Mouse (Mus musculus): ENCODE data around the gene Pnldc1. TPM values are rescaled to one million over a fixed set of nuclear protein-coding genes. Genes with fewer than 3 reads are reported as not detected.

Pnldc1 gene
- total and polyA plus RNA-seq, 2 experiments from 2014 or later = 0.90 to 1.2 TPM

DNA sequence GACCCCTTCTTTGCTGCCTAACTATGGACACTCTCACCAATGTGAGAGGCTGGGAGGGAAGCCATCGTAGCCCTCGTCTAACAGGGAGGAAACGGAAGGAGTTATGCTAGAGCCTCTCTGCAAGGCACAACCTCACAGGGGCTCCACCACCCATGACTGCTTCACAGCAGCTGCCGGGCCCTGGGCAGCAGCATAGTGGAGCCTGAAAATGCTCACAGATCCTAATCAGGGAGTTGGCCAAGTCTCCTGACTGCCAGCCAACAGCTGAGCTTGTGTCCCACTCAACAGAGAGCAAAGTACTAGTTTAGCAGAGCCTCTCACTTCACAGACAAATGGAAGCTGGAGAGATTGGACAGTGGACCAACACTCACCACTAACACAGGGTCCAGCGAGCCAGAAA lies 63.6 kb downstream of the Pnldc1 start:
- H3K27ac ChIP-seq (ENCODE audit: low read depth, low read length) = no peak overlapping the region
- WGBS = 73% methylated on average over 5 of the region's 5 CpGs
- H3K27me3 ChIP-seq (ENCODE audit: insufficient read depth, low read length) = no peaks in the 10 kb centered on the region; the same call in 1 of the 2 replicates
- H3K4me1 ChIP-seq (ENCODE audit: insufficient read depth) = no peaks in the 10 kb centered on the region
- ATAC-seq = no peak
- no peaks in the 10 kb centered on the region for H3K36me3 ChIP-seq (ENCODE audit: insufficient read depth)
- H3K9ac ChIP-seq = no peak overlapping the region
- TF ChIP-seq CTCF (IDR thresholded peaks at IDR 0.05; ENCODE audit: low read depth) = no peak
- no peak overlapping the region for H3K4me3 ChIP-seq (ENCODE audit: low read depth, low read length)
- DNase-seq = peak; percentile 39
- no peak overlapping the region for H3K4me2 ChIP-seq (ENCODE audit: low read depth)
- H3K9me3 ChIP-seq (ENCODE audit: low read length) = no peaks in the 10 kb centered on the region

DNA sequence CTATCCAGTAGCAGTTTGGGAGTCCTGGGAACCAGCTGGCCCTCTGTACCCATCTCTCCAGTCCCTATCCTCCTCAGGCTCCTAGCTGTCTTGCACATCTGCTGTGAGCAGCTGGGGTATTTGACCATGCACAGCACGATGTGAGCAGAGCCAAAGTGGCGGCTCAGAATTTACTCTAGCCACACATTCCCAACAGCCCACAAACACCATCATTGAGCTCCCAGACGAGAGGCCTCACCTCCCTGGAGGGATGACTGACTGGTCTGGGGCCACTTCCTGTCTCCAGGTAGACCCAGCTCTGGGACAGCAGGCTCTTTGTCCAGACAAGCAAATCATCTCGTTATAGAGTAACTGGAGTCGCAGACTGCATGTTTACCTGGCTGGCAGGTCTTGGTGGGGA lies 64.2 kb downstream of the Pnldc1 start:
- no peak for TF ChIP-seq CTCF (IDR thresholded peaks at IDR 0.05; ENCODE audit: low read depth)
- no peaks in the 10 kb centered on the region; the same call in 1 of the 2 replicates for H3K27me3 ChIP-seq (ENCODE audit: insufficient read depth, low read length)
- WGBS = 53% methylated on average over 5 of the region's 5 CpGs
- H3K9me3 ChIP-seq (ENCODE audit: low read length) = no peaks in the 10 kb centered on the region
- no peak overlapping the region for H3K9ac ChIP-seq
- no peak overlapping the region for H3K4me3 ChIP-seq (ENCODE audit: low read depth, low read length)
- DNase-seq (no peak), ATAC-seq (no peak)
- H3K4me1 ChIP-seq (ENCODE audit: insufficient read depth) = no peaks in the 10 kb centered on the region
- H3K27ac ChIP-seq (ENCODE audit: low read depth, low read length) = no peak overlapping the region
- no peak overlapping the region for H3K4me2 ChIP-seq (ENCODE audit: low read depth)
- no peaks in the 10 kb centered on the region for H3K36me3 ChIP-seq (ENCODE audit: insufficient read depth)

DNA sequence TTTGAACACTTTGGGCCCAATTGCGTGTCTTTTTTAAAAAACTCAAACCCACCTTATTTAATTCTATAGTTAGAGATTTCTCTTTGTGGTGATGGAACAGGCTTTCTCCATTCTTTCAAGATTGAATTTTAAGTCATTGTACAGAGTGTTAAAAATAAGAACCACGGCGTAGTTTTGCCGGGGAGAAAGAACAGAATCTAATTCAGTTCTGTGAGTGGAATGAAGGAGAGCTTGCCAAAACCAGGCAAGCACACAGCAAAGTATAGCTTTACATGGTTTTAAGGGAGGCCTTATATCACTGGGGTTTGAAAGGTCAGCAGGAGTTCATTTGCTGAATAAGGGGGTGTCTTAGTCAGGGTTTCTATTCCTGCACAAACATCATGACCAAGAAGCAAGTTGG lies 65.5 kb downstream of the Pnldc1 start:
- Histone ChIP-seq H3K9me3 (ENCODE audit: low read length) (no peaks in the 10 kb centered on the region), H3K27me3 (ENCODE audit: insufficient read depth, low read length) (no peaks in the 10 kb centered on the region; the same call in 1 of the 2 replicates), H3K4me2 (ENCODE audit: low read depth) (no peak overlapping the region), H3K27ac (ENCODE audit: low read depth, low read length) (no peak overlapping the region), H3K4me3 (ENCODE audit: low read depth, low read length) (no peak overlapping the region), H3K36me3 (ENCODE audit: insufficient read depth) (no peaks in the 10 kb centered on the region), H3K9ac (no peak overlapping the region), H3K4me1 (ENCODE audit: insufficient read depth) (0 out of 2 replicates have a peak, but pooled peaks cover 4% of the 10 kb centered on the region)
- no peak for DNase-seq
- ATAC-seq = no peak
- no peak for TF ChIP-seq CTCF (IDR thresholded peaks at IDR 0.05; ENCODE audit: low read depth)
- whole genome bisulfite sequencing = 68% methylated on average over 4 of the region's 4 CpGs

DNA sequence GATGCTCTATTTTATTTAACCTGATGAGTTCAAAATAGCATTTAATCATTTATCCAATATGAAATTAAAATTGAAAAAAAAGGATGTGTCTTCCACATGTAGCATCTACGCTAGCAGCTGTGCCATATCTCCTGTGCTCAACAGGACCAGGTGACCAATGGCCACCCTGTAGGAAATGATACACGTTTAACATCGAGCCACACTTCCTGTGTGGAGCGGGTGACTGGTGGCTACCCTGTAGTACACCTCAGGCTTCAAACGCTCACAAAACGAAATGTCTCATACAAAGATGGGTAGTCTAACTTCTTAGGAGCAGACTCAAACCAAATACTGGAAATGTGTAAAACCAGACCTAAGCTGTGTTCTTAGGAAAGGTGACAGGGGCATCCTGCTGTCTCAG lies 66.2 kb downstream of the Pnldc1 start:
- 88% methylated on average over 6 of the region's 6 CpGs for WGBS
- no peak for TF ChIP-seq CTCF (IDR thresholded peaks at IDR 0.05; ENCODE audit: low read depth)
- Histone ChIP-seq H3K27me3 (ENCODE audit: insufficient read depth, low read length) (no peaks in the 10 kb centered on the region; the same call in 1 of the 2 replicates), H3K9ac (no peak overlapping the region), H3K4me2 (ENCODE audit: low read depth) (no peak overlapping the region), H3K4me1 (ENCODE audit: insufficient read depth) (0 out of 2 replicates have a peak, but pooled peaks cover 4% of the 10 kb centered on the region), H3K36me3 (ENCODE audit: insufficient read depth) (no peaks in the 10 kb centered on the region), H3K9me3 (ENCODE audit: low read length) (no peaks in the 10 kb centered on the region), H3K4me3 (ENCODE audit: low read depth, low read length) (no peak overlapping the region), H3K27ac (ENCODE audit: low read depth, low read length) (no peak overlapping the region)
- no peak for DNase-seq
- no peak for ATAC-seq

DNA sequence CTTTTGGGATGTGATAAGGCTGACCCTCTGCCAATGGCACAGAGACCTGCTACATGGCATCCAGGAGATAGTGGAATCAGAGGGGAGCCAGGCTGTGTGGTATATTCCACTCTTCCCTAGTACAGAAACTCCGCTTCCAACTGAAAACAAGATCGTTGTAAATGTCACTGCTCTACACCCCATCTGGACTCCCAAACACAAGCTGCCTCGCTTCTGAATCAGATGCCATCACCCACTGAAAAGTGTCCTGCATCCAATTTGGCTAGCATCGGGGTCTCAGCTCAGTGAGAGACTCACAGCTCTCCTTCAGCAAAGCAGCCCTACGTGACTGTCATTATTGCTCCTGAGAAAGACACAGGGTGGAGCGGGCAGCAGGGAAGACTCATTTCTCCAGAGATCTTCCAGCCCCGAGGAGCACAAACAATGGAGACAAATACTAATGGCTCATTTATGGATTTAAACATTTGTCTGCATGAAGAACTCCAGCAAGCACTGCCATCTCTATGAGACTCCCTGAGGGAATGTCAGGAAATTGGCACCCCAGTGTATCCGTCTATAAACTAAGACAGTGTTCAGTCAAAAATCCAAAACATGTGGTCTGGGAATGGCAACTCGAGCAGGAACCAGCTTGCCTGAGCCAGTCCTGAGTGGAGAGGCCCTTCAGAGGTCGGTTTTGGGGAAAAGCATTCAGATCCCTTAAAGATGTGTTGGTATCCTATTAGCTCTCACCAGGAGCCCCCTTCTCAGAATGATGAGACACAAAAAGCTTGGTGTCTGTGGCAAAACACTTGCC lies 70.4 kb downstream of the Pnldc1 start:
- Histone ChIP-seq H3K4me3 (ENCODE audit: low read depth, low read length) (no peak overlapping the region), H3K9ac (no peak overlapping the region), H3K27me3 (ENCODE audit: insufficient read depth, low read length) (no peaks in the 10 kb centered on the region; the same call in 1 of the 2 replicates), H3K4me1 (ENCODE audit: insufficient read depth) (0 out of 2 replicates have a peak, but pooled peaks cover 4% of the 10 kb centered on the region), H3K27ac (ENCODE audit: low read depth, low read length) (peak overlapping the region; percentile 73), H3K4me2 (ENCODE audit: low read depth) (no peak overlapping the region), H3K9me3 (ENCODE audit: low read length) (no peaks in the 10 kb centered on the region), H3K36me3 (ENCODE audit: insufficient read depth) (no peaks in the 10 kb centered on the region)
- DNase-seq (peak; percentile 79), ATAC-seq (peak; percentile 91)
- WGBS = 50% methylated on average over 10 of the region's 10 CpGs
- no peak for TF ChIP-seq CTCF (IDR thresholded peaks at IDR 0.05; ENCODE audit: low read depth)

Small RNAs within 50 kb of the gene (microRNA-seq; reads per million reads assigned to microRNA genes)
- gene Gm24085 = 0 reads per million in 2 experiments

Other genes with a start within 250 kb of the Pnldc1 start
- gene Slc22a1, start 234.4 kb downstream of the Pnldc1 start, total RNA-seq (2014; rRNA removed) = not detected in 2 replicates
- not detected in 2 replicates for gene Slc22a1, start 234.4 kb downstream of the Pnldc1 start, polyA plus RNA-seq (2015; fragmentation: Nextera tagmentation; extraction: Ambion mirVana)
- 27.2 and 36.0 TPM in 2 replicates for gene Igf2r, start 140.6 kb downstream of the Pnldc1 start, total RNA-seq (2014; rRNA removed)
- gene Igf2r, start 140.6 kb downstream of the Pnldc1 start, polyA plus RNA-seq (2015; fragmentation: Nextera tagmentation; extraction: Ambion mirVana) = 3.0 and 4.6 TPM in 2 replicates
- gene Mas1, start 42.1 kb downstream of the Pnldc1 start, total RNA-seq (2014; rRNA removed) = 1.5 and 2.2 TPM in 2 replicates
- 1.4 and 2.4 TPM in 2 replicates for gene Mas1, start 42.1 kb downstream of the Pnldc1 start, polyA plus RNA-seq (2015; fragmentation: Nextera tagmentation; extraction: Ambion mirVana)
- not detected in 2 replicates for gene Mrgprh, start 34.2 kb downstream of the Pnldc1 start, total RNA-seq (2014; rRNA removed)
- not detected in 2 replicates for gene Mrgprh, start 34.2 kb downstream of the Pnldc1 start, polyA plus RNA-seq (2015; fragmentation: Nextera tagmentation; extraction: Ambion mirVana)
- 409 and 432 TPM in 2 replicates for gene Tcp1, start 5.5 kb upstream of the Pnldc1 start, total RNA-seq (2014; rRNA removed)
- gene Tcp1, start 5.5 kb upstream of the Pnldc1 start, polyA plus RNA-seq (2015; fragmentation: Nextera tagmentation; extraction: Ambion mirVana) = 375 and 418 TPM in 2 replicates
- 45.7 and 56.9 TPM in 2 replicates for gene Mrpl18, start 6.1 kb upstream of the Pnldc1 start, total RNA-seq (2014; rRNA removed)
- 86.5 and 104 TPM in 2 replicates for gene Mrpl18, start 6.1 kb upstream of the Pnldc1 start, polyA plus RNA-seq (2015; fragmentation: Nextera tagmentation; extraction: Ambion mirVana)
- 1.3 and 1.5 TPM in 2 replicates for gene Acat3, start 30.4 kb upstream of the Pnldc1 start, total RNA-seq (2014; rRNA removed)
- 0.21 and 0.85 TPM in 2 replicates for gene Acat3, start 30.4 kb upstream of the Pnldc1 start, polyA plus RNA-seq (2015; fragmentation: Nextera tagmentation; extraction: Ambion mirVana)
- gene Acat2, start 50.5 kb upstream of the Pnldc1 start, total RNA-seq (2014; rRNA removed) = 228 and 260 TPM in 2 replicates
- gene Acat2, start 50.5 kb upstream of the Pnldc1 start, polyA plus RNA-seq (2015; fragmentation: Nextera tagmentation; extraction: Ambion mirVana) = 268 and 278 TPM in 2 replicates
- gene Wtap, start 83.9 kb upstream of the Pnldc1 start, total RNA-seq (2014; rRNA removed) = 111 and 116 TPM in 2 replicates
- 148 and 157 TPM in 2 replicates for gene Wtap, start 83.9 kb upstream of the Pnldc1 start, polyA plus RNA-seq (2015; fragmentation: Nextera tagmentation; extraction: Ambion mirVana)
- 86.7 and 110 TPM in 2 replicates for gene Sod2, start 96.6 kb upstream of the Pnldc1 start, total RNA-seq (2014; rRNA removed)
- 128 and 140 TPM in 2 replicates for gene Sod2, start 96.6 kb upstream of the Pnldc1 start, polyA plus RNA-seq (2015; fragmentation: Nextera tagmentation; extraction: Ambion mirVana)
- gene Gpr31b, start 142.1 kb upstream of the Pnldc1 start, total RNA-seq (2014; rRNA removed) = 1.6 TPM in 1 of 2 replicates, not detected in the other
- gene Gpr31b, start 142.1 kb upstream of the Pnldc1 start, polyA plus RNA-seq (2015; fragmentation: Nextera tagmentation; extraction: Ambion mirVana) = not detected in 2 replicates
- gene Tcp10b, start 150.9 kb upstream of the Pnldc1 start, total RNA-seq (2014; rRNA removed) = 0.33 and 1.2 TPM in 2 replicates
- 0.20 and 0.29 TPM in 2 replicates for gene Tcp10b, start 150.9 kb upstream of the Pnldc1 start, polyA plus RNA-seq (2015; fragmentation: Nextera tagmentation; extraction: Ambion mirVana)
- gene Unc93a, start 221.6 kb upstream of the Pnldc1 start, total RNA-seq (2014; rRNA removed) = 0.08 and 0.14 TPM in 2 replicates
- 0.11 and 0.22 TPM in 2 replicates for gene Unc93a, start 221.6 kb upstream of the Pnldc1 start, polyA plus RNA-seq (2015; fragmentation: Nextera tagmentation; extraction: Ambion mirVana)

Measured in forebrain, postnatal 0 days (tissue).